Mouse (Mus musculus) C2C12 (cell line): Measurements from ENCODE around the gene Tpo.

Experiments
- CTCF ChIP-seq: IDR thresholded peaks from one replicate; pipeline ENCODE4 v1.5.1; 2011; ENCODE audit not compliant: control insufficient read depth, insufficient read depth, insufficient read length
- FOSL1 ChIP-seq: IDR thresholded peaks from one replicate; pipeline ENCODE4 v1.8.0; 2011; ENCODE audit warnings: mild to moderate bottlenecking, low read length; ENCODE audit not compliant: poor library complexity, insufficient read depth, severe bottlenecking
- MAX ChIP-seq: IDR thresholded peaks from one replicate; pipeline ENCODE4 v1.6.1; 2011; ENCODE audit warnings: mild to moderate bottlenecking, control low read depth
- MYOD1 ChIP-seq: IDR thresholded peaks from one replicate; pipeline ENCODE4 v1.6.1; 2011; ENCODE audit warnings: low read depth; ENCODE audit not compliant: control insufficient read depth, insufficient read length
- MYOG ChIP-seq: IDR thresholded peaks from one replicate; pipeline ENCODE4 v1.6.1; 2011; ENCODE audit not compliant: control insufficient read depth, insufficient read length; ENCODE audit errors: extremely low read depth
- USF1 ChIP-seq: IDR thresholded peaks from one replicate; pipeline ENCODE4 v1.6.1; 2011; ENCODE audit warnings: low read depth, mild to moderate bottlenecking, control low read depth, moderate library complexity

DNA sequence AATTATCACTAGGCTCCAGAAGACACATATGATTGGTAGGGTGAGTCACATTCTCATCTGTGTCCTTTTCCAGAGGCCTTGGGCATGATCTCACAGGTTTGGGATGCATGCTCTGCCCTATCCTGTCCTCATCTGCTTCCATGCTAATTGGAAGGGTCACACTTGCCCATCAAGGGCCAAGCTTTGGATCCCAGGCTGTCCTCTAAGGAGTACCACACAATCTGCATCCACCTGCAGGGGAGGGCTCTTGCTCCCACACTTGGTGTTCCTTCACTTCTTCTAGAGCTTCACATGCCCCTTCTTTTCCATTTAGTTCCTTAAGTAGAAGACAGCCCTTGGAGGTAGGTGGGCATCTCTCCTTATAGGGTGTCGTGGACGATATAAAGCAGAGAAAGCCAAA lies 20.2 kb downstream of the Tpo start:
- TF ChIP-seq CTCF = no peak
- TF ChIP-seq FOSL1 = no peak
- no peak for TF ChIP-seq MAX
- no peak for TF ChIP-seq MYOG
- no peak for TF ChIP-seq USF1
- TF ChIP-seq MYOD1 = no peak
